In the genomic region with DNA sequence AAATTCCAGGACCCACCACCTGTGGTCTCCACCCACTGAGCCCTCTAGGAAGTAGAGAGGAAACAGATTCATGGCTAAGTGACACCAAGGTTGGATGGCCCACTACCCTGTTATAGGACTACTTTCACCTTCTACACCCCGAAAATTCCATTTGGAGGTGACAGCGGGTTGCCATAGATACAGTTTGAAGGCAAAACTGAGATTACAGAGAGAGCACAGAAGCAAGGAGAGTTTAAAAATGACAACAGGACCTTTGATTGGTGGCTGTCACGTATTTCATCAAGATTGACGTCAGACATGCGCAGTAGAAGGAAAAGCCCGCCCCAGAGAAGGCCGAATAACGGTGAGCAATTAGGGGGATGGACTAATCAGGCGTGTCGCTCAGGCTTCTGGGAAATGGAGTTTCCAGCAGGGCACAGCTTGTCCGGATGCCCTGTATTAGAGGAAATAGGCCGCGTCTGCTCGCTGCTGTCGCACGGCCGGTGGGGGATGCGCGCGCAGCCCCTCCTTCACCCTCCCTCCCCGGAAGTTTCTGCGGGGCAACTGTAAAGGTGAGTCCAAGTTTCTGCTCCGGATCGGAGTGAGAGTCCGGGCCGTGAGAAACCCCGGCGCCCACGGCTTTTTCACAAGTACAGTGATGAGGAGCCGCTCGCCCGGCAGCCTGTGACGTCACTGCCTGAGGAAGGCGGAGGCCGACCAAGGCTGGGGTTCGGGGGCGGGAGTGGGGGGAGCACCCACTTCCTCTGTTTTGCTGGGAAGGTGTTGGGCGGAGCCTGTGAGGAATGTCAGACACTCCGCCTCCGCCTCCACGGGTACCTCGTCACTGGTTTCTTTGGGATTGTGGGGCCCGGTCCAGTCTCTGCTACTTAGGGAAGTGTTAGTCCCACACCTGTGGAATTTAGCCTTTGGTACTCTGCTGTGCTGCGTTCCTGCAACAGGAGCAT, we compare ENCODE assay signal across 8 mouse cellular contexts. TPM values are rescaled to one million over a fixed set of nuclear protein-coding genes. Genes with fewer than 3 reads are reported as not detected.
DNase-seq lines count a peak whose midpoint lies in the region; ATAC-seq and TF ChIP-seq lines count a peak whose summit lies in the region.

Gene Vrk3, plus strand, starts transcription at position 313 of the 944 bp plus-strand sequence.

- peak; percentile 98 for ATAC-seq in forebrain, embryonic 15.5 days (replicated peaks)
- peak; percentile 93 for ATAC-seq in neutrophil, adult 5-6 weeks (ENCODE audit: extremely low read depth, insufficient number of reproducible peaks, low FRiP score, poor library complexity, severe bottlenecking)

- intact Hi-C loops in heart, postnatal 25 days (cut with DNase I), result no loop called here

- peaks cover 5% of the 10 kb centered on the region; the same call in 1 of the 2 replicates for H3K36me3 ChIP-seq in ES-E14 (ENCODE audit: control insufficient read depth, insufficient read depth, low read length, poor library complexity, severe bottlenecking)
- no peaks in the 10 kb centered on the region for H3K36me3 ChIP-seq in forebrain, embryonic 15.5 days

- peak within 1 kb of the TSS; percentile 89 for H3K9ac ChIP-seq in ES-E14 (ENCODE audit: insufficient read depth, low read depth, low read length, poor library complexity, severe bottlenecking)
- peak within 1 kb of the TSS; percentile 70 for H3K9ac ChIP-seq in forebrain, embryonic 15.5 days (replicated peaks)

- no peaks in the 10 kb centered on the region for H3K9me3 ChIP-seq in ES-E14 (ENCODE audit: control insufficient read depth, insufficient read depth, low read depth, low read length)
- no peaks in the 10 kb centered on the region for H3K9me3 ChIP-seq in forebrain, embryonic 15.5 days

- peak; percentile 75 for TF ChIP-seq POLR2A in lung, adult 2 months (IDR thresholded peaks at IDR 0.05; ENCODE audit: borderline replicate concordance, extremely low read depth, low read depth, low read length)

- H3K4me2 ChIP-seq in forebrain, embryonic 15.5 days (replicated peaks), result peak within 1 kb of the TSS; percentile 63

- peak within 1 kb of the TSS; percentile 71 for H3K27ac ChIP-seq in ES-E14 (ENCODE audit: insufficient read depth, low read depth, low read length, poor library complexity, severe bottlenecking)
- H3K27ac ChIP-seq in forebrain, embryonic 15.5 days (replicated peaks), result peak within 1 kb of the TSS; percentile 87

- DNase-seq in ES-E14 (ENCODE audit: low read depth, low spot score), result peak; percentile 95
- DNase-seq in cerebellum, adult 11-12 months, result peak; percentile 97
- peak; percentile 95 for DNase-seq in heart, postnatal 25 days (ENCODE audit: low spot score)
- peak; percentile 95 to 98 for DNase-seq in layer of hippocampus, adult 18-20 months (ENCODE audit: low spot score in 2 of 2)
- DNase-seq in lung, adult 2 months, result peak; percentile 92
- peak; percentile 89 to 95 for DNase-seq in thymus, adult 18-20 months

- in situ Hi-C loops in ES-E14 (cut with MboI; ENCODE audit: low sequenced_read_pairs in 2 of 2, unreplicated experiment in 2 of 2), result no loop called here

- TF ChIP-seq CTCF in lung, adult 2 months (IDR thresholded peaks at IDR 0.05; ENCODE audit: insufficient read depth, low read length), result no peak

- H3K4me3 ChIP-seq in ES-E14 (ENCODE audit: insufficient read depth in 1 of 2, low read depth in 1 of 2, low read length in 2 of 2, poor library complexity in 1 of 2, severe bottlenecking in 1 of 2), result peak within 1 kb of the TSS; percentile 81 to 87
- H3K4me3 ChIP-seq in forebrain, embryonic 15.5 days, result peak within 1 kb of the TSS; percentile 79
- H3K4me3 ChIP-seq in lung, adult 2 months (replicated peaks; ENCODE audit: extremely low read depth, low read depth, low read length), result peak within 1 kb of the TSS; percentile 71

- peaks cover 2 to 3% of the 10 kb centered on the region in 2 experiments; a peak in 3 of 4 replicates for H3K4me1 ChIP-seq in ES-E14 (ENCODE audit: control insufficient read depth in 2 of 2, insufficient read depth in 2 of 2, low read length in 2 of 2, poor library complexity in 1 of 2)
- peaks cover 26% of the 10 kb centered on the region for H3K4me1 ChIP-seq in forebrain, embryonic 15.5 days
- peaks cover 5% of the 10 kb centered on the region; the same call in 1 of the 2 replicates for H3K4me1 ChIP-seq in lung, adult 2 months (ENCODE audit: control insufficient read depth, insufficient read depth, low read length)

- H3K27me3 ChIP-seq in forebrain, embryonic 15.5 days, result no peaks in the 10 kb centered on the region

- under 1% methylated on average over 44 of the region's 44 CpGs for WGBS in forebrain, embryonic 15.5 days
- WGBS in lung, adult 2 months, result under 1% methylated on average over 44 of the region's 44 CpGs

TF ChIP-seq in ES-E14, 5 proteins besides CTCF, POLR2A, EP300 and RAD21:
- TF ChIP-seq HCFC1 (IDR thresholded peaks at IDR 0.05; ENCODE audit: borderline replicate concordance, insufficient read depth, low read length) (peak; percentile 93), ZC3H11A (IDR thresholded peaks at IDR 0.05; ENCODE audit: borderline replicate concordance, low read depth, low read length) (no peak), CHD2 (IDR thresholded peaks at IDR 0.05; ENCODE audit: low read depth, low read length) (no peak), MAFK (IDR thresholded peaks at IDR 0.05; ENCODE audit: insufficient read depth, low read depth, low read length) (no peak), ZNF384 (IDR thresholded peaks at IDR 0.05; ENCODE audit: low read depth, low read length) (no peak)

RNA-seq across cellular contexts. Expression of gene Vrk3, which starts in this region (rescaled TPM):
- 17.8 and 23.2 TPM in 2 replicates for total RNA-seq in ES-E14 (2012; rRNA removed)
- polyA plus RNA-seq in forebrain, embryonic 15.5 days (2015; fragmentation: Nextera tagmentation; extraction: Ambion mirVana), result 36.2 and 37.2 TPM in 2 replicates
- 10 to 100 TPM; 22.8 to 24.3 TPM for total RNA-seq in heart, postnatal 25 days (2021)
- 10 to 100 TPM; 35.1 to 39.9 TPM for total RNA-seq in layer of hippocampus, adult 18-20 months (2021)
- 42.0 and 51.9 TPM in 2 replicates for polyA plus RNA-seq in lung, adult 2 months (2012; rRNA removed)
- total RNA-seq in neutrophil, adult 5-6 weeks (2017), result 49.1 and 52.8 TPM in 2 replicates

Comparison
In these comparisons a context has a peak if more than half of its experiments do, and no peak if none do; other contexts are left out.
1. Peak in every context shown above with its lines: DNase-seq, ATAC-seq, H3K4me3 ChIP-seq and H3K27ac ChIP-seq.